Mouse (Mus musculus) retina, postnatal 7 days (tissue): Measurements from ENCODE around the gene Porcn.

ENCODE experiments used
- DNase-seq: peaks from one replicate; pipeline ENCODE4 v3.0.0-alpha.2; 2012; ENCODE audit warnings: low read depth, low spot score

Porcn gene

GRCm38 (mm10) chrX:8206015-8206693, at the start of gene Porcn:
Gene Porcn (minus strand): TSS chrX:8206525.
- peak; percentile 53 for DNase-seq

- DNase-seq = no peak
Measured at GRCm38 (mm10) chrX:8255807-8256206, 49.5 kb upstream of the Porcn start.

GRCm38 (mm10) chrX:8253711-8254110, 47.4 kb upstream of the Porcn start:
- no peak for DNase-seq

GRCm38 (mm10) chrX:8252334-8253285, 46.3 kb upstream of the Porcn start, which contains the start of gene Ftsj1:
Gene Ftsj1 (minus strand): TSS chrX:8252406.
- DNase-seq = peak; percentile 70

- DNase-seq = no peak
Measured at GRCm38 (mm10) chrX:8251789-8252333, 45.5 kb upstream of the Porcn start.

GRCm38 (mm10) chrX:8248542-8249120, 42.3 kb upstream of the Porcn start:
- DNase-seq = no peak

- no peak for DNase-seq
Measured at GRCm38 (mm10) chrX:8247680-8248079, 41.4 kb upstream of the Porcn start.

- DNase-seq = no peak
Measured at GRCm38 (mm10) chrX:8238804-8239395, 32.6 kb upstream of the Porcn start.

GRCm38 (mm10) chrX:8236704-8237103, 30.4 kb upstream of the Porcn start:
- DNase-seq = no peak

- DNase-seq = no peak
Measured at GRCm38 (mm10) chrX:8233602-8234001, 27.3 kb upstream of the Porcn start.

- DNase-seq = no peak
Measured at GRCm38 (mm10) chrX:8230272-8230671, 23.9 kb upstream of the Porcn start.

GRCm38 (mm10) chrX:8223473-8223872, 17.1 kb upstream of the Porcn start:
- DNase-seq = no peak

- DNase-seq = no peak
Measured at GRCm38 (mm10) chrX:8222678-8223421, 16.5 kb upstream of the Porcn start.

GRCm38 (mm10) chrX:8222296-8222677, 16.0 kb upstream of the Porcn start:
- no peak for DNase-seq

- no peak for DNase-seq
Measured at GRCm38 (mm10) chrX:8219651-8220050, 13.3 kb upstream of the Porcn start.

- DNase-seq = no peak
Measured at GRCm38 (mm10) chrX:8218114-8218513, 11.8 kb upstream of the Porcn start.

- DNase-seq = no peak
Measured at GRCm38 (mm10) chrX:8217383-8217782, 11.1 kb upstream of the Porcn start.

GRCm38 (mm10) chrX:8211490-8212207, 5.3 kb upstream of the Porcn start:
- DNase-seq = no peak

GRCm38 (mm10) chrX:8209720-8210119, 3.4 kb upstream of the Porcn start:
- DNase-seq = no peak

GRCm38 (mm10) chrX:8207224-8207623, 899 bp upstream of the Porcn start:
- DNase-seq = no peak
